Mouse (Mus musculus) heart, adult 2 months (tissue): ENCODE results near the gene Spag16. TPM values are rescaled to one million over a fixed set of nuclear protein-coding genes. Genes with fewer than 3 reads are reported as not detected.

Experiments used
- DNase-seq, 2 experiments: peaks; one replicate each; pipeline ENCODE4 v3.0.0; 2021
- H3K27ac ChIP-seq: fragments of 200-600 bp; 2 replicates; pipeline ENCODE4 v1.8.1; 2022
- H3K27me3 ChIP-seq: fragments of 200-500 bp; 2 replicates; pipeline ENCODE4 v1.6.1; 2012; ENCODE audit warnings: mild to moderate bottlenecking, low read length, inconsistent platforms, mixed read lengths; ENCODE audit not compliant: control insufficient read depth, insufficient read depth
- H3K36me3 ChIP-seq: fragments of 200-500 bp; 2 replicates; pipeline ENCODE4 v1.6.1; 2012; ENCODE audit warnings: low read length, inconsistent platforms; ENCODE audit not compliant: control insufficient read depth, insufficient read depth
- H3K4me1 ChIP-seq: fragments of 200-500 bp; 2 replicates; pipeline ENCODE4 v1.6.1; 2011; ENCODE audit warnings: low read length; ENCODE audit not compliant: control insufficient read depth, insufficient read depth
- H3K4me3 ChIP-seq: fragments of 200-600 bp; 2 replicates; pipeline ENCODE4 v1.8.1; 2022
- H3K79me2 ChIP-seq: fragments of 200-500 bp; replicated peaks from 2 replicates; pipeline ENCODE4 v1.6.1; 2012; ENCODE audit warnings: mild to moderate bottlenecking, inconsistent platforms, low read length, moderate library complexity, mixed read lengths; ENCODE audit not compliant: control insufficient read depth, insufficient read depth
- H3K9ac ChIP-seq: fragments of 200-500 bp; 2 replicates; pipeline ENCODE4 v1.6.1; 2012; ENCODE audit warnings: low read depth, mild to moderate bottlenecking, control low read depth, inconsistent platforms, low read length, mixed read lengths
- CTCF ChIP-seq: fragments of 200-600 bp; IDR thresholded peaks from 2 replicates; pipeline ENCODE4 v1.8.1; 2022; ENCODE audit warnings: antibody characterized with exemption, mild to moderate bottlenecking, moderate library complexity
- EP300 ChIP-seq: fragments of 200-500 bp; IDR thresholded peaks from 2 replicates; pipeline ENCODE4 v1.6.1; 2011; ENCODE audit warnings: low read depth, low read length, control low read depth; ENCODE audit not compliant: insufficient read depth
- POLR2A ChIP-seq: fragments of 200-500 bp; IDR thresholded peaks from 2 replicates; pipeline ENCODE4 v1.6.1; 2011; ENCODE audit warnings: mild to moderate bottlenecking, low read depth, low read length, control low read depth; ENCODE audit not compliant: insufficient read depth
- WGBS: fragments of 180-500 bp; shearing (Covaris S2); methylation state at CpG from one replicate; pipeline ENCODE4 v1.1.7; 2018; 5-methylcytosine and 5-hydroxymethylcytosine counted together
- intact Hi-C: fragments of 180-260 bp; cut with DNase I; formaldehyde crosslinking; loops from one replicate; pipeline ENCODE4 v1.15.1; 2025
- polyA plus RNA-seq: library from polyadenylated mRNA; depleted of rRNA; stranded (reverse); fragments of >200 nt; gene quantifications from 2 replicates; pipeline ENCODE4 v1.2.3, GENCODE M21; 2012
- total RNA-seq, 2 experiments: library from RNA; stranded (reverse); gene quantifications; 2 replicates each; pipeline ENCODE4 v1.2.3; 2021

The Spag16 gene
- total and polyA plus RNA-seq, 3 experiments = 0.47 TPM; not detected in 2

DNA sequence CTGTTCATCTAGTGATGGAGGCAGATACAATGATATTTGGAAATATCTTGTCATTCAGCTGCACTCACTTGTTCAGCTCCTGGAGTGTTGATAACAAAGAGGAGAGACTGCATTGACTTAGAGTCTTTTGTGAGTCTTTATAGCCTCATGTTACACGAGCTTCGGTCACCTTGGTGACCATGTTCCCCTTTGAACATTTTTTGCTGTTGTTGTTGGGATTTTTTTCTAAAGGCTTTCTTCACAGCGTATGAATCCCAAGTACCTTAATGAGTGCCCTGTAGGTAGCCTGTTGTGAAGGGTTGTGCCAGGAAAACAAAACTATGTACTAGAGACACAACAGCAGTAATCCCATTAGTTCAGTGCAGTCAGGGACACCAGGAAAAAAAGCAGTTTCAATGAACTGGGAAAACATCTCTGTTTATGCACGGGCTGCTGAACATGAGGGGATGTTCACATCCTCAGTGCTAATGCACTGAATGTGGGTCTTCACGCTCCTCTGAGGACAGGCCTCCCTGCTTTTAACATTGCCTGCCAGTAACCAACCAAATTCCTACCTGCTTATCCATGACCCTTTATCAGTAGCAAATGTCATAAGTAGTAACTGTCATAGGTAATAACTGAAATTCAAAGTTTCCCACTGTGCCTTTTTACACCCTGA, 798.2 kb downstream of the Spag16 start:
- 76% methylated on average over 5 of the region's 5 CpGs for WGBS
- TF ChIP-seq EP300 (no peak), CTCF (no peak)
- Histone ChIP-seq H3K79me2 (no peaks in the 10 kb centered on the region), H3K9ac (no peak overlapping the region), H3K27me3 (no peaks in the 10 kb centered on the region), H3K36me3 (no peaks in the 10 kb centered on the region), H3K4me1 (no peaks in the 10 kb centered on the region), H3K4me3 (no peak overlapping the region), H3K27ac (no peak overlapping the region)
- no peak for DNase-seq
- intact Hi-C loops = no loop called here

DNA sequence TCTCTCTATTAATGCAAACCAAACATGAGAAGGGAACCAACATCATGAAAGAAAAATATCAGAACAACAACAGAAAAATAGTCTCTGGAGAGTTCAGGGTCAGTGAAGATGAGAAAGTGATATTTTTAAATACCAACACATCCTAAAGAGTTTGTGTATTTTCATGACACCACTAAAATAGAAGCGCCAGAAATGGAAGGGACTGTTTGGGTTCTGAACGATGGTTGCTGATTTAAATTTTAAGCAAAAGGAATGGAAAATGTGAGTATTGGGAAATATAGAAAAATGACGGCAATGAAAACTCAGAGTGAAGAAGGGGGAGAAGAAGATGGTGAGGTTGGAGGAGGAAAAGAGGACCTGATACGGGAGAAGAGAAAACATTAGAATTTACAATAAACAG, 825.9 kb downstream of the Spag16 start:
- no peak overlapping the region for H3K4me3 ChIP-seq
- TF ChIP-seq CTCF = no peak
- TF ChIP-seq EP300 = no peak
- TF ChIP-seq POLR2A = no peak
- H3K27ac ChIP-seq = no peak overlapping the region
- intact Hi-C loops = no loop called here
- H3K36me3 ChIP-seq = no peaks in the 10 kb centered on the region
- no peak for DNase-seq
- H3K4me1 ChIP-seq = no peaks in the 10 kb centered on the region
- H3K27me3 ChIP-seq = no peaks in the 10 kb centered on the region
- no peaks in the 10 kb centered on the region for H3K79me2 ChIP-seq
- WGBS = 79% methylated on average over 4 of the region's 4 CpGs
- H3K9ac ChIP-seq = no peak overlapping the region

DNA sequence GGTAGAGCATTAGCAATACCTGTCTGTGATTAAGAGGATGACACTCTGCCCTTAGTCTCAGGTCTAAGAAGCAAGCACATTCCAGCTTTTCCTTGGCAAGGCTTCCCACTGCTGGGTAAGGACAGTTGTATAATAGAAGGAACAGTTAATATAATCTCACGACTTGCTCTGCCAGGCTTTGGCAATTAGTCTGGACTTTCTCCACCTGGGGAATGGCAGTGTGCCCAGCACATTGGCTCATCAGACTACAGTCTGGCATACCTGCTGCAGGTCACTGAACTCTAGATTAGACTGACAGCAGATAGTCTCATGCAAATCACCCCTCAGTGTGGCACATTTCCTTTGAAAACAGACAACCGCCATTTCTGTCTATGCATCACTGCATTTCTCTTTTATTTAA, 865.8 kb downstream of the Spag16 start:
- WGBS = 64% methylated on average over 2 of the region's 2 CpGs
- Histone ChIP-seq H3K9ac (no peak overlapping the region), H3K27me3 (no peaks in the 10 kb centered on the region), H3K27ac (no peak overlapping the region), H3K4me1 (no peaks in the 10 kb centered on the region), H3K4me3 (no peak overlapping the region), H3K79me2 (no peaks in the 10 kb centered on the region), H3K36me3 (no peaks in the 10 kb centered on the region)
- TF ChIP-seq EP300 (no peak), CTCF (no peak), POLR2A (no peak)
- intact Hi-C loops = no loop called here
- DNase-seq = peak in 1 of 2 experiments; percentile 3

DNA sequence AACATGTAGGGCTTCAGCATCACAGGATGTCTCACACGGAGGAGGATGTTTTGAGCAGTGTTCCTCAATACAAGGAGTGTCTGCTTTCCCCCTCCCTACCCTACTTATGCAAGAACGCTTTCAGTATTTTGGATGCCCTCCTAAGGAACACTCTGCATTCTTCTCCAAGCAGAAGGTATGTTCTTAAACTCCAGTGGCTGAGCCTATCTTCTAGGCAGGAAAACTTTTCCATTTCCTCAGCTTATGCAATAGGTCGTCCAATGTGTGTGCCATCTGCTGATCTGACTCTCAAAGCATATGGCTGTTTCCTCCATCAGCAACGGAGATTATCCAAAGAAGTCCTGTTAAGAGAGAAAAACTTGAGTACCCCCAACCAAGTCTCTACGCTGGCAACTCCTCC, 873.5 kb downstream of the Spag16 start:
- H3K4me1 ChIP-seq = no peaks in the 10 kb centered on the region
- no peaks in the 10 kb centered on the region for H3K36me3 ChIP-seq
- TF ChIP-seq CTCF (no peak), EP300 (no peak), POLR2A (no peak)
- 64% methylated on average over 5 of the region's 5 CpGs for WGBS
- H3K27me3 ChIP-seq = no peaks in the 10 kb centered on the region
- intact Hi-C loops = no loop called here
- H3K9ac ChIP-seq = no peak overlapping the region
- no peaks in the 10 kb centered on the region for H3K79me2 ChIP-seq
- H3K4me3 ChIP-seq = no peak overlapping the region
- H3K27ac ChIP-seq = no peak overlapping the region
- no peak for DNase-seq

DNA sequence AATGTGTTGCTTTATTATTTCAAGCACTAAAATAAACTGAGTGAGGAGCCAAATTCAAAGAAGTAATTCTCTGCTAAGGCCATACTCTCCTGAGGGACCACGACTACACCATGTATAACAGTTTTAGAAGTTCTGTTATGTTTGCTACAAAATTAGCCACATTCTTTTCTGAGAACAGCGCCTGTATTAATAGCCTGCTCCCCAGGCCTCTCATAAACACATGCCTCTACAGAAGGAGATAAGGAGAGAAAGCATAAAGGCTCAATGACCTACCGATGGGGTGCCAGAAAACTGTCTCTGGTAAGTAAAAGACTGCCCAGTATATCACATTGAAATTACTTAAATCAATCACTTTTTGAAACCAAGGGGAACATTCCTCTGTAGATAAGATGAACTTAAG, 877.2 kb downstream of the Spag16 start:
- no peaks in the 10 kb centered on the region for H3K27me3 ChIP-seq
- H3K79me2 ChIP-seq = no peaks in the 10 kb centered on the region
- no peak for DNase-seq
- 33% methylated on average over 3 of the region's 3 CpGs for WGBS
- H3K4me1 ChIP-seq = no peaks in the 10 kb centered on the region
- TF ChIP-seq CTCF = no peak
- no peak for TF ChIP-seq EP300
- no peak for TF ChIP-seq POLR2A
- H3K36me3 ChIP-seq = no peaks in the 10 kb centered on the region
- no peak overlapping the region for H3K27ac ChIP-seq
- intact Hi-C loops = no loop called here
- H3K9ac ChIP-seq = no peak overlapping the region
- no peak overlapping the region for H3K4me3 ChIP-seq

DNA sequence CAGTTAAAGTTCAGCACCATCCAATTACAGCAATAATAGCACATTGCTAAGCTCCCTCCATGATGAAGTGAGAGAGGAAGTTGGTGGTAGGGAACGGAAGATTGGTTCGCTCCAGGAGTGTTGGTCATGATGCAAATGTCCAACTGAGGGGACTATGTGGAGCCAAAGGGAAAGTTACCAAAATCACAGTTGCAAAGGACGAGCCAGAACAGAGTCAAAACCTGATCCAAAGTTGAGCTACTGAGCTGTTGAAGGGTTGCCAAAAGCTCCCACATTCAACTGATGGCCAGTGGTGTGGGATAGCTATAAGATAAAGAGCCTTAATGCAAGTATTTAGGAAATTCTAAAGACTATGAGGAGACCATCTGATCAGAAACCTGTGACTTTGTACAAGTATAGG, 879.1 kb downstream of the Spag16 start:
- intact Hi-C loops = no loop called here
- Histone ChIP-seq H3K27ac (no peak overlapping the region), H3K4me3 (no peak overlapping the region), H3K27me3 (no peaks in the 10 kb centered on the region), H3K79me2 (no peaks in the 10 kb centered on the region), H3K36me3 (no peaks in the 10 kb centered on the region), H3K9ac (no peak overlapping the region), H3K4me1 (no peaks in the 10 kb centered on the region)
- WGBS = 64% methylated on average over 3 of the region's 3 CpGs
- DNase-seq = no peak
- no peak for TF ChIP-seq POLR2A
- no peak for TF ChIP-seq EP300
- TF ChIP-seq CTCF = no peak
